Mouse (Mus musculus) limb, embryonic 15.5 days (tissue): ENCODE measurements at regions not wholly inside any gene's neighbourhood (a gene's known extent, or its start where the extent isn't known, plus 50 kb on each side); places are given as distances from the start of the nearest gene placed in this dataset.
"Not testable (repeated sequence)": the region's sequence is repeated elsewhere in the genome, so short reads cannot be mapped to it uniquely, and the experiment has no call there.

Experiments
- ATAC-seq: fragments of 200-750 bp; cut with Nextera tagmentation; 2 replicates; pipeline ENCODE4 v1.8.0; 2017; ENCODE audit warnings: low read depth, moderate TSS enrichment; ENCODE audit not compliant: insufficient number of reproducible peaks, low FRiP score, low TSS enrichment
- H3K27ac ChIP-seq: fragments of 300-500 bp; sonication (generic); 2 replicates; pipeline ENCODE4 v1.5.1; 2015; ENCODE audit warnings: moderate library complexity, mild to moderate bottlenecking, inconsistent platforms
- H3K27me3 ChIP-seq: fragments of 300-500 bp; sonication (generic); 2 replicates; pipeline ENCODE4 v1.6.1; 2015; ENCODE audit warnings: inconsistent platforms
- H3K36me3 ChIP-seq: fragments of 300-500 bp; sonication (generic); 2 replicates; pipeline ENCODE4 v1.6.1; 2015; ENCODE audit warnings: inconsistent platforms
- H3K4me1 ChIP-seq: fragments of 300-500 bp; sonication (generic); 2 replicates; pipeline ENCODE4 v1.6.1; 2015; ENCODE audit warnings: inconsistent platforms
- H3K4me2 ChIP-seq: fragments of 300-500 bp; sonication (generic); 2 replicates; pipeline ENCODE4 v1.6.1; 2015; ENCODE audit warnings: mild to moderate bottlenecking, inconsistent platforms
- H3K4me3 ChIP-seq: fragments of 300-500 bp; sonication (generic); 2 replicates; pipeline ENCODE4 v1.5.1; 2015; ENCODE audit warnings: mild to moderate bottlenecking, inconsistent platforms
- H3K9ac ChIP-seq: fragments of 300-500 bp; sonication (generic); 2 replicates; pipeline ENCODE4 v1.6.1; 2015; ENCODE audit warnings: inconsistent platforms
- H3K9me3 ChIP-seq: fragments of 300-500 bp; sonication (generic); 2 replicates; pipeline ENCODE4 v1.6.1; 2016; ENCODE audit warnings: inconsistent platforms
- WGBS: fragments of 180-500 bp; shearing (Covaris S2); methylation state at CpG from one replicate; pipeline ENCODE4 v1.1.7; 2015; 5-methylcytosine and 5-hydroxymethylcytosine counted together

DNA sequence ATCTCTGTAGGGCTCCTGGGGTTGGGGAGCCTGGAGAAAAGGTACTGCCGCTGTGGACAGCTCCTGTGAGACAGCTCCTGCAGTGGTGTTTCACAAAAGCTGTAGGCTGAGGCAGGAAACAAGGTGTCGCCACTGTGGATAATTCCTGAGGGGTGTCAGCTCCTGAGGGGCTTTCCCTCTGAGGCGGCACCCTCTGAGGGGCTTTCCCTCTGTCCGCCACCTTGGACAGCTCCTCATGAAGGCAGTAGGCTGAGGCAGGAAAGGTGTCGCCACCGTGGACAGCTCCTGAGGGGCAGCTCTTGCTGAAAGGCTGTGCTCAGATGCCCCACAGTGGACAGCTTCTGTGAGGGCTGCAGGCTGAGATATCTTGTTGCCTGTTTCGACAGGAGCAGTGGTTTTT is 127.1 kb downstream of the Cyld start:
- Histone ChIP-seq H3K4me1 (no peaks in the 10 kb centered on the region), H3K27ac (no peak overlapping the region), H3K27me3 (no peaks in the 10 kb centered on the region), H3K4me3 (no peak overlapping the region), H3K36me3 (no peaks in the 10 kb centered on the region), H3K4me2 (no peak overlapping the region), H3K9me3 (no peaks in the 10 kb centered on the region), H3K9ac (no peak overlapping the region)
- WGBS: 84% methylated on average over 7 of the region's 7 CpGs
- ATAC-seq: no peak

DNA sequence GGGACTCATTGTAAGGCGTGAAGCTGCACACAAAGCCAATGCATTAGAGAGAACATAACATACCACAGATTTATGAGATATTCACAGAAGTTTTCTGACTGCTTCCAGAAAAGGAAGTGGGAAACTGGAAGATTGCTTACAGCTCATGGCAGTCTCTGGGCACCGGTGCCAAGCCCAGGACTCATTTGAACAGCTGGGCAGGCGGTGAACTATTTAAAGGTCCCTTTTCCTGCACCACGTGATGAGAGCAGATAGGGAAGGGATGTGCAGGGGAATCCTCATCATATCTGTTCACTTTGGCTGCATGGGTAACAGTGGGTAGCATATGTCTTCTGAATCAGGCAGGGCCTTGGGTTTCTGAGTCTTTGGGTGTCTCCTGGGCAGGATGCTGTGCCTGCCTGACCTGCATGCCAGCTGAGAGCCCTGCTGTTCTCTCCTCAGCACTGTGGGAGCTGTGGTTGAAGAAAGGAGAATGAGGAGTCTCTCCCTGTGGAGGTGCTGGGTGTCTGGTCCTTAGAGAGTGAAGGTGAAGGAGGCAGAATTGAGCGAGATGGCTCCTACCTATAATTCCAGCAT is 123.5 kb downstream of the Cyld start:
- 71% methylated on average over 5 of the region's 5 CpGs for WGBS
- no peaks in the 10 kb centered on the region for H3K9me3 ChIP-seq
- H3K27me3 ChIP-seq: 0 out of 2 replicates have a peak, but pooled peaks cover 3% of the 10 kb centered on the region
- ATAC-seq: no peak
- H3K4me3 ChIP-seq: no peak overlapping the region
- no peaks in the 10 kb centered on the region for H3K4me1 ChIP-seq
- H3K4me2 ChIP-seq: no peak overlapping the region
- no peaks in the 10 kb centered on the region for H3K36me3 ChIP-seq
- no peak overlapping the region for H3K27ac ChIP-seq
- no peak overlapping the region for H3K9ac ChIP-seq

DNA sequence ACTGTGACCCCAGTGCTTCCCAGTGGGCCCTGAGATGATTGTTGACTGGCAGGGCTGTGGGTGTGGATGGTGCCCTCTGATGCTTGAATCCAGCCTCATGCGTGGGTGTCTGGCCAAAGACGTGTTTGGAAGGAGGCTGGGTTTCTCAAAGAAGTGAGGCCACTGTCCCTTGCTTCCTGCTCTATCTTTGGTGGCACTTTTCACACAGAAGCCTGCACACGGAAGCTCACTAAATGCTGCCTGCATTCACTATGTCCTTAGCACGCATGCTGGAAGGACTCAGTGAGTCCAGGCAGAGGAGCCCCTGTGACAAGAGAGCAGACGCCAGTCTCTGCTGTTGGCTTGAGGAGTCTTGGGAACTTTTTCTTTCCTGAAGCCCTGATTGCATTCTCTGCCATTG is 119.6 kb downstream of the Cyld start:
- no peaks in the 10 kb centered on the region for H3K36me3 ChIP-seq
- H3K9ac ChIP-seq: no peak overlapping the region
- H3K9me3 ChIP-seq: no peaks in the 10 kb centered on the region
- no peak for ATAC-seq
- no peaks in the 10 kb centered on the region for H3K4me1 ChIP-seq
- no peak overlapping the region for H3K4me3 ChIP-seq
- peaks cover 9% of the 10 kb centered on the region; the same call in 1 of the 2 replicates for H3K27me3 ChIP-seq
- 75% methylated on average over 5 of the region's 5 CpGs for WGBS
- H3K27ac ChIP-seq: no peak overlapping the region
- H3K4me2 ChIP-seq: no peak overlapping the region

DNA sequence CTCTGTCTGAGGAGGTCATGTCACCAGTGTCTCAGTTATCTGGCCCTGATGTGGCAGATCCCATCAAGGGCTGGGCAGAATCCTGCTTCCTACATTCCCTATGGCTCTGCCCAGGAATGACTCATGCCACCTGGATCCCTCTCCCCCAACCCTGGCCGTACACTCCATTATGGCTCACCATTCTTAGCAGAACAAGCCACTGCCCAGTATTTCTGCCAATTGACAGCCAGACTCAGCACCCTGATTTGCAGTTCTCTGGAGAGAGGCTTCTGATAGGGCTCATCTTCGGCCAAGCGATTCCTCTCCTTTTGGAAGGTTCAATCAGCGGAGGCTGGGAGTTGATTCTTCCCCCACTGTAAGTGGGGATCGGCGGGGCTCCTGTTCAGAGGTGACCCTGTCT is 117.4 kb downstream of the Cyld start:
- no peaks in the 10 kb centered on the region for H3K36me3 ChIP-seq
- H3K4me1 ChIP-seq: no peaks in the 10 kb centered on the region
- no peak overlapping the region for H3K27ac ChIP-seq
- no peak overlapping the region for H3K4me3 ChIP-seq
- ATAC-seq: no peak
- 89% methylated on average over 6 of the region's 6 CpGs for WGBS
- H3K4me2 ChIP-seq: no peak overlapping the region
- no peaks in the 10 kb centered on the region for H3K9me3 ChIP-seq
- no peak overlapping the region for H3K9ac ChIP-seq
- H3K27me3 ChIP-seq: peaks cover 9% of the 10 kb centered on the region; the same call in 1 of the 2 replicates

DNA sequence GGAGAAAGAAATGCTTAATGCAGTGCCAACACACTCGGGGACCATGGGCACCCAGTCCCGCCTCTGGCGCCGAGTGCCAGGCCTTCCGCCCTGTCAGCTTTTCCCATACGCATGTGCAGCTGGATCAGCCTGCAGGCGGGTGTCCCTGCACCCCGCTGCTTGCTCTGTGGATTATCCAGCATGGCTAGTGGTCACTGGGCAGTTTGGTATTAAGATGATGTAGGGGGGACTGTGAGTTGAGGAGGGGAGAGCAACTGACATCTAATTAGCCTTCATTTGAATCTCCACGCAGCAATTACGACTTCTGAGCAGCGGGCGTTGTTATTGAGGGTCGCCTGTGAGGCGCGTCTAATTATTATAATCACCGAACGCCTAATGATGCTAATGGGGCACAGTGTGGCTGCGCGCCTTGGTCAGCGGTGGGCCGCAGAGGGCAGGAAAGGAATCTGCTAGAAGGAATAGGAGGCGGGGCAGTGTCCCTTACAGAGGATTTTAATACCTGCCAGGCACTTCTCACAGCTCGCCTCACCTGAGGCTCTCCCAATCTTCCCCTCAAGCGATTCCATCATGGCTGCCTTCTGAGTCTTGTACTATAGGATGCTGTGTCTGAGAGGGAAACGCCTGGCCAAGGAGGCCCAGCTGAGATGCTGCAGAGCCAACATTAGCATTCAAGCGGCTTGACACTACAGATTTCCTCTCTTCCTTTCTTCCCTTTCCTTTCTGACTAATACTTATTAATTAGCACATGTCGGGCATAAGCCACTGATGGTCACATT is 116.3 kb downstream of the Cyld start:
- Histone ChIP-seq H3K4me1 (no peaks in the 10 kb centered on the region), H3K9ac (no peak overlapping the region), H3K4me2 (no peak overlapping the region), H3K27me3 (peaks cover 9% of the 10 kb centered on the region; the same call in 1 of the 2 replicates), H3K36me3 (no peaks in the 10 kb centered on the region), H3K27ac (no peak overlapping the region), H3K4me3 (no peak overlapping the region), H3K9me3 (no peaks in the 10 kb centered on the region)
- ATAC-seq: no peak
- 55% methylated on average over 27 of the region's 27 CpGs for WGBS

DNA sequence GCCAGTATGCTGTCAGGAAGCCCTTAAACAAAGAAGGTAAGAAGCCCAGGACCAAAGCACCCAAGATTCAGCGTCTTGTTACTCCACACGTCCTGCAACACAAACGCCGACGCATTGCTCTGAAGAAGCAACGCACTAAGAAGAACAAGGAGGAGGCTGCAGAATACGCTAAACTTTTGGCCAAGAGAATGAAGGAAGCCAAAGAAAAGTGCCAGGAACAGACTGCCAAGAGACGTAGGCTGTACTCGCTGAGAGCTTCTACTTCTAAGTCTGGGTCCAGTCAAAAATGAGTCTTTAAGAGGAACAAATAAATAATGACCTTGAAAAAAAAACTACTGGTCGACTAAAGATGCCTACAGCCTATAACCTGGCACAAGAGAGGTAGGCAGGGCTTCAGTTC is 110.0 kb downstream of the Cyld start:
- H3K4me1 ChIP-seq, H3K9ac ChIP-seq, H3K9me3 ChIP-seq, H3K4me3 ChIP-seq, H3K27me3 ChIP-seq, ATAC-seq, H3K27ac ChIP-seq, H3K4me2 ChIP-seq, H3K36me3 ChIP-seq: not testable (repeated sequence)
- WGBS: 90% methylated on average over 10 of the region's 10 CpGs
